Mouse (Mus musculus): ENCODE results near the gene 9530003J23Rik. TPM values are rescaled to one million over a fixed set of nuclear protein-coding genes. Genes with fewer than 3 reads are reported as not detected.
"Not testable (repeated sequence)": the region's sequence is repeated elsewhere in the genome, so short reads cannot be mapped to it uniquely, and the experiment has no call there.

The 9530003J23Rik gene
- total RNA-seq, 2 experiments from 2014 or later: not detected

DNA sequence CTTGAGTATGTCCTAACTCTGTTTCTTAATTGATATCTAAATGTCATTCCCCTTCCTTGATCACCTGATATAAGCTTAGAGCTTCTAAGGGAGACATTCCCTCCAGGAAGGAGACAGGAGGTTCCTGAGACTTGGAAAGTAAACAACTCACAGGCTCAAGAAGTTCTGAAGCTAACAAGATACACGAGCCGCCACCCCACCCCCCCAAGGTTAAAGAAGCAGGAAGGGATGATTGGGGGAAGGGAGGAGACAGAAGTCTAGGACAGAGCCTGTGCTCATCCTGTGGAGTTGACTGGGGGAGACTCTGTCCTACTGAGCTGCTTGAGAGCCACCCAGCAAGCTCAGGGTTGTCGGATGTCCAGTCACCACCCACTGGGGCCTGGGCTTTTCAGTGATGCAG is 12.5 kb downstream of the 9530003J23Rik start:
- DNase-seq (ENCODE audit: extremely low spot score in 1 of 2, low spot score in 1 of 2): no peak

DNA sequence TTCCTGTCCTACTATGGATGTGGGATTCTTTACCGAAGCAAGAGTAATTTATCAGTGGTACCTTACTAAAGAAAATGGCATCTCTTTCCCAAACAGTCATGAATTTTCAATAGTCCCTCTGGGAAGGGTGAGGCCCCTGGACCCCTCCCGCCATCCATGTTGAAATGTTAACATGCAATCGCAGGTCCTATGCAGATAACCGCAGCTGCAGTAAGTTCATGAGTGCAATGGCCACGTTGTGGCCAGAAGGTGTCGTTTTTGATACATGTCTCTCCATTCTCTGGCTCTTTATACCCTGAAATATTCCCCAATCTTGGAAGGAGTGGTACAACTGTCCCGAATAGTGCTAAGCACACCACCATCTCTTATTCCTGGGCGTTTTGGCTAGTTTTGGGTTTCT is 13.4 kb downstream of the 9530003J23Rik start:
- no peak for DNase-seq (ENCODE audit: extremely low spot score in 1 of 2, low spot score in 1 of 2)

DNA sequence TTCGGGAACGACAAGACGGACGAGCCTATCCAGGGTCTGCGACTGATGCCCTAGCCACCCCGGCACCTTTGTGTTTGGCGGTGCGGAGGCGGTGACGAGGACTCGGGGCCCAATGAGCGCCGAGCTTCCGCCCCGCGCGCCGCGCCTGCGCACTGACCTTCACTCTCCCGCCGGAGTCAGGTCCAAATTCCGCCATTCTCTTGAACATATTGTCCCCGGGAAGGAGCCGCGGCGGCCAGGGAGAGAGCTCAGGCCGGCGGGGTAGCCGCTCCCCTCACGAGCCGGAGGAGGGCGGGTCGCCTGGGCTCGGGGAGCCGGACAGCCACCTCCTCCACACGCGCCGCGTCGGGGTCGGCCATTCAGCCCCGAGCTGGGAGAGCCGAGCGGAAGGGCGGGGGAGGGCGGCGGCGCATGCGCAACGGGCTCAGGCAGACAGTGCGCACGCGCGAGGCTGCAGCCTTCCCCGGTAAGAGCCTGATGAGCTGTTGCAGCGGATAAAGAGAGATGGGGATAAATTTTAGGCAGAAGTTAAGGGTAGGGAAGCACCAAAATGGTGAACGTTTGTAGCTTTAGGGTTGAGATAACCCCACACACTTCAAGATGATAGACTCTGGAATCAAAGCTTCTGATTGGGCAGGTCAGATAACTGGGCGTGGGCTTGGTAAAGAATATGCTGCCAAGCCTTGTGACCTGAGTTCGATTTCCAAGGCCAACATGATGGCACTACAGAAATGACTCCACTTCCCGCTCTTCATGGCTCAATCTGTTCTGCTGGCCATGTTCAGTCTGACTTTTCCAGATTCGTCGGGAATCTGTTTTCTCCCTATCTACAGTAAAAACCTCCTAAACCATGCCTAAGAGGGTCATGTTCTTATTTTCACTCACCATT is 14.2 kb downstream of the 9530003J23Rik start, which contains the start of gene Yeats4:
Gene Yeats4 (minus strand): TSS at position 406 of the 889 bp plus-strand sequence.
- DNase-seq (ENCODE audit: extremely low spot score in 1 of 2, low spot score in 1 of 2): peak; percentile 90 to 99

DNA sequence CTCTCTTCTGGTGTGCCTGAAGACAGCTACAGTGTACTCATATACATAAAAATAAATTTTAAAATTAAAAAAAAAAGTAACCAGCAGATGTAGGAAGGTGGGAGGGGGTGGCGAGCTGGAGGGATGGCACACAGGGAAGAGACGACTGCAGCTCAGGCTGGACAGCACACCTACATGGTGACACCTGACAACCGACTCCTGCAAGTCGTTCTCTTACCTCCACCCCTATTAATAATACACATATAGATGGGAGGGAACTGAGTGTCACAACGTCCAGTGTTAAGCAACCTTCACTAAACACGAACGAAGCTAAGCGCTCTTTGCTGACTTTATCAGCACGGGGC is 14.8 kb downstream of the 9530003J23Rik start:
- no peak for DNase-seq (ENCODE audit: extremely low spot score in 1 of 2, low spot score in 1 of 2)

- no peak for DNase-seq (ENCODE audit: extremely low spot score in 1 of 2, low spot score in 1 of 2)
These were observed 15.7 kb downstream of the 9530003J23Rik start for GRCm38 (mm10) chr10:117222821-117223220.

DNA sequence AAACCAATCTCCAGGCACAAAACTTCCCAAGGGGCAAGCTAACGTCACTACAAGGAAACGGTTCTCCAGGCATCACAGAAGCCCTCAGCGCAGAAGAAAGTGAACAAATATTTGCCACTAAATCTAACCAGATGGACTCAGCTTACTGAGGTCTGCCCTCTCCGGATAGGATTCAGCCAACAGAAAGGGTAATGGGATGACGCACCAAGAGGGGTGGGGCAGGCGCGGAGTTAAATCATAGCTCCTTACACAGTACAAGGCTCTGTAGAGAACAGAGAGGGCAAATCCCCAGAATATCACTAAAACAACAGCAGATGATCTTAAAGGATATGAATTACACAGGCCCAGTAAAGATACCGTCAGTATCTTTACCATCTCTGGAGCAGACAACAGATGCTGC is 20.2 kb downstream of the 9530003J23Rik start:
- no peak for DNase-seq (ENCODE audit: extremely low spot score in 1 of 2, low spot score in 1 of 2)

DNA sequence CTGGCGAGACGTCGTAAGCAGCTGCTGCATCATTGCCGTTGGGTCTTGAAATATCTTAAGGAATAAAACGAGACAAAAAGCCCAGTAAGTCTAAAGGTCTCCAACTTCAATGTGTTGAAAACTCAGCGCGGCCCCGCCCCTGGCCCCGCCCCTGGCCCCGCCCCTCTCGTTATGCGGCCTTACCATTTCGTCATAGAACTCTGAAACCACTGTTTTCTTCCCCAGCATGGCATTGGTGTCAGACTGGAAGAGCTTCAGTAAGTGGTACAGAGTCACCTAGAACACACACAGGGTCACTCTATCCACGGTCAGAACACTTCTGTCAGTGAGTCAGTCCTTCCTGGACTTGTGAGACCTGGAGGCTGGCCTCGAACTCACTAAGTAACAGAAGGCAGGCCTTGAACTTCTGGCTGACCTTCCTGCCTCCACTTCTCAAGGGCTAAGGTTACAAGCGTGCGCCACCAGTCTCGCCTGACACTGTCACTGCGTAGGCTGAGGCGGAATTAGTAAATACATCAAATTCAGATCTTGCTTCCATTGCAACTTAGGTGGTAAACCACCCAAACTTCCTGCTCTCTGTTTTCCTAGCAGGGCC is 21.2 kb downstream of the 9530003J23Rik start:
- DNase-seq (ENCODE audit: extremely low spot score in 1 of 2, low spot score in 1 of 2): no peak

- DNase-seq (ENCODE audit: extremely low spot score in 1 of 2, low spot score in 1 of 2): peak in 1 of 2 experiments; percentile 65
These were observed 21.7 kb downstream of the 9530003J23Rik start for GRCm38 (mm10) chr10:117216793-117217192.

- DNase-seq (ENCODE audit: extremely low spot score in 1 of 2, low spot score in 1 of 2): no peak
These were observed 22.4 kb downstream of the 9530003J23Rik start for GRCm38 (mm10) chr10:117216132-117216495.

DNA sequence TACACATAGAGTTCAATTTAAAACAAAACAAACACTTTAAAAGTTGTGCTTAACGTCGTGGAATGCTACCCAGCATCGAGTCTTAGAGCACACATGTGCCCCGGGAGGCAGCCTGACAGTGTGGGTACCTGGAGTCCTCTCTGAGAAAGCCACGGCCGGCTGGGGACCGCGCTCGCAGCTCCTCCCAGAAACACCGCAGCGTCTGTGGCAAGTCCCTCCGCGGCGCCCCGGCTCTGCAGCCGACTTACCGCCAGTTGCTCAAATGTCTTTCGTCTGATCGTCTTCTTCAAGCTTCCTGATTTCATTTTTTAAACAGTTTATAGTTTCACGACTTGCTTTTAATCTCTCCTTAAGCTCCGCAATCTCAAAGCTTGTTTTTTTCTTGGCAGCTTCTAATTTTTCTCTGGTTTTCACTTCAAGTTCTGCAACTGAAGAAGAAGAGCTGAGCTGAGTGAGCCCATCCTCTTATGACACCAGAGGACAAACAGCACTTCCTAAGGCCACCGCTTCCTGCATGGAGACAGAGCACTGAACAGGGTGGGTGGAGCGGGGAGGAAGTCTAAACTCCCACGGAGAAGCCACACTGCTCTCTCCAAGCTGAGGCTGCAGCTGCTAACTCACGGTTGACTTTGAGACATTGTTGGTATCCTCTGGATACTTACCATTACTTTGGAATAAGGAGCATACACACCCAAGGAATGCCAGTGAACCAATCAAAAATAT is 22.9 kb downstream of the 9530003J23Rik start:
- no peak for DNase-seq (ENCODE audit: extremely low spot score in 1 of 2, low spot score in 1 of 2)

DNA sequence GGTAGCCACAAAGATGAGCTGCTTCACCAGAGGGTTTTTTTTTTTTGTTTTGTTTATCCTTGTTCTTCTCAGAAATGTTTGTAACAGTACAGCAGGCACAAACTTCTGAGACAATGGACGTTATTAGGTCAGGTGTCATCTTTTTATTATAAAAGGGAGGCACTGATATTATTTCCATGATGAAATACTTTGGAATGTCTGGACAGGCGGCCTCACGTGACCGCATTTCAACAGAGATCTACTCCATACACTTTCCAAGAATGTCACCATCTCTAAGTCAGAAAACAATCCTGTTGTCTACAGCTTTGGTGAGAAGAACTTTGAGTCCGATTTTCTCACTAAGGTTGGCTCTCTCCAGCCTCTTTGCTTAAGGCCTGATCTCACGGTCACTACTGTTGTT is 27.5 kb downstream of the 9530003J23Rik start:
- DNase-seq (ENCODE audit: extremely low spot score in 1 of 2, low spot score in 1 of 2): no peak

DNA sequence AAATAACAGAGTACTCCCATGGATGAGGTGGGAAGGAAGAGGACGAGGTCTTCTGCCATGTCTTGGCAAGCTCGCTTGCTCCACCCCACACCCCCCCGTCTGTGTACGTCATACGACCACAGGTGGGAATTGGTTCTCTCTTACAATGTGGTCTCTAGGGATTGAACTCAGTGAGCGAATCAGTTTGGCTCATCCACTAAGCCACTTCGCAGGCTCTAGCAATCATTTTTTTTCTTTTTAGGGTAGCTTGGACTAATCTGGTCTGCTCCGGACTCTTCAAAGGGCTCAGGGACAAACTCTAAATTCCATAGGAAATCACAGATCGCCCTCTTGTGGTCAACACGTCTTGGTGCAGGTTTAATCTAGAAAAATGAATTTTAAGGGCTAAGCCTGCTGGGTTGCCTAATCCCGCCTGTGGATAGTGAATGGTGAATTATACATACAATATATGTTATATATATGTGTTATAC is 29.0 kb downstream of the 9530003J23Rik start:
- no peak for DNase-seq (ENCODE audit: extremely low spot score in 1 of 2, low spot score in 1 of 2)

GRCm38 (mm10) chr10:117208787-117209186 is 29.7 kb downstream of the 9530003J23Rik start:
- DNase-seq (ENCODE audit: extremely low spot score in 1 of 2, low spot score in 1 of 2): not testable (repeated sequence)

GRCm38 (mm10) chr10:117208221-117208620 is 30.3 kb downstream of the 9530003J23Rik start:
- DNase-seq (ENCODE audit: extremely low spot score in 1 of 2, low spot score in 1 of 2): no peak

GRCm38 (mm10) chr10:117206070-117206469 is 32.4 kb downstream of the 9530003J23Rik start:
- DNase-seq (ENCODE audit: extremely low spot score in 1 of 2, low spot score in 1 of 2): no peak

DNA sequence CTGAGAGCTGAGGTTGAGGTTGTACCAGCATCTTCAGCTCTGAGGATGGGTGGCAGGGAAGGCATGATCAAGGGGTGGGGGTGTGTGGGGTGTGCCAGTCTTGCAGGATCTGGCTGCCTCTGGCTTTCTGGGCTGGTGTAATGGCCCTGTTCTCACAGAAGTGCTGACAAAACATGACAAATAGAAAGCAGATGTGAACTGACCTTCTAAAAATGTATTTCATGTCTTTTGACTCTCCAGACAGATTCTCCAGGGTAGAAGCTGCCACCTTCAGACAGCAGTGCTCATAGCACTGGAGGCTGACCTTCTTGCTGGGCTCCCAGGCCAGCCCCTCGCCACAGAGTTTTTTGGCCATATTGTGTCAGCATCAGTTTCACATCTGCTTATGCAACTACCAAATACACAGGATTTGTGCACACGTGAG is 34.9 kb downstream of the 9530003J23Rik start:
- no peak for DNase-seq (ENCODE audit: extremely low spot score in 1 of 2, low spot score in 1 of 2)

DNA sequence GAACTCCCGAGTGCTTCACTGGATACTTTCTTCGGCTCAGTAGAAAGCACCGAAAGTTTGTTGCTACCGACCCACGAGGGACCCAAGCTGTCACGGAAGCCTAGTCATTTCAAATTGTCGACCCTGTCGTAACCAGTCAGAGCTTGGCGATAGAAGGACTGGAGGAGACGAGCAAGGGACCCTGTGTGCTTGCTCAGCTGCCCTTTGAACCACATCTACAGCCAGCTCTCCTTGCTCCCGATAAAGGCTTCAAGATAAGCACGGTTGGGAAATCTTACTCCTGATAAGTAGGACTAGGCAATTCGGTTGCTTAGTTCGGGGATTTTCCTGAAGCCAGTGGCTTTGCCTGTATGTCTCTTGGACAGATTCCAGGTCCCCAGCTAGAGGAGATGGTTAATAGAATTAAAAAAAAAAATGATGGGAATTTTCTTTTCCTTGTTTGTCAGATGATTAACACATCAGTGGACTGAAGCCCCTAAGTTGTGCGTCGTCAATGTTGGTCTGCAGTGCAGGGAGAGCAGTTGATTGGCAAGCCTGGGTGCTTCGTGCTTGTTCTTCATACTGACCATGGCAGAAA is 35.4 kb downstream of the 9530003J23Rik start:
- DNase-seq (ENCODE audit: extremely low spot score in 1 of 2, low spot score in 1 of 2): no peak

DNA sequence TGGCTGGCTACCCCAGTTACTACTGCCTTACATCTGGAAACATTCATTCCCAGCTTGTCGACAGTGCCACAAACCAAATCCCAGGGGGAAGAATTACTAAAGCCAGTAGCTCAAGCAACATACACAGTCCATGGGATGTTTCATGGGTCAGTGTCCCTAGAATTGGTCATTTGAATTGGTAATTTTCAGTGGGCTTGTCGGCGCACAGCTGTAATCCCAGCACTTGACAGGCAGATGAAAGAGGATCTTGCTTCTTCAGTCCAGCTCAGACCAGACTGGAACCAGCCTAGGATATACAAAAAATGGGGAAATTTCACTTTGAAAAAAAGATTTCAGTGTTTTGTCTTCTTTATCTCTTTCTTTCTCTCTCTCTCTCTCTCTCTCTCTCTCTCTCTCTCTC is 38.8 kb downstream of the 9530003J23Rik start:
- no peak for DNase-seq (ENCODE audit: extremely low spot score in 1 of 2, low spot score in 1 of 2)

GRCm38 (mm10) chr10:117196696-117197095 is 41.8 kb downstream of the 9530003J23Rik start:
- DNase-seq (ENCODE audit: extremely low spot score in 1 of 2, low spot score in 1 of 2): no peak

GRCm38 (mm10) chr10:117195748-117196147 is 42.8 kb downstream of the 9530003J23Rik start:
- no peak for DNase-seq (ENCODE audit: extremely low spot score in 1 of 2, low spot score in 1 of 2)

GRCm38 (mm10) chr10:117195005-117195404 is 43.5 kb downstream of the 9530003J23Rik start:
- no peak for DNase-seq (ENCODE audit: extremely low spot score in 1 of 2, low spot score in 1 of 2)

Data from layer of hippocampus, postnatal 25 days (tissue).